Mouse (Mus musculus): ENCODE measurements around the gene Eepd1. TPM values are rescaled to one million over a fixed set of nuclear protein-coding genes. Genes with fewer than 3 reads are reported as not detected.

Gene Eepd1
- total RNA-seq, 1 experiment from 2014 or later: 53.9 TPM

GRCm38 (mm10) chr9:25535487-25535886 is 54.1 kb downstream of the Eepd1 start:
- no peak for DNase-seq

GRCm38 (mm10) chr9:25539461-25539860 is 58.1 kb downstream of the Eepd1 start:
- DNase-seq: no peak

- no peak for DNase-seq
Observed at GRCm38 (mm10) chr9:25541355-25541754, 60.0 kb downstream of the Eepd1 start.

- DNase-seq: no peak
Observed at GRCm38 (mm10) chr9:25545212-25545611, 63.9 kb downstream of the Eepd1 start.

GRCm38 (mm10) chr9:25549130-25550060 is 68.0 kb downstream of the Eepd1 start:
- peak; percentile 23 for DNase-seq

- no peak for DNase-seq
Observed at GRCm38 (mm10) chr9:25550196-25550595, 68.8 kb downstream of the Eepd1 start.

- no peak for DNase-seq
Observed at GRCm38 (mm10) chr9:25552532-25552931, 71.2 kb downstream of the Eepd1 start.

GRCm38 (mm10) chr9:25554246-25554803 is 73.0 kb downstream of the Eepd1 start:
- no peak for DNase-seq

GRCm38 (mm10) chr9:25555261-25555660 is 73.9 kb downstream of the Eepd1 start:
- DNase-seq: no peak

- DNase-seq: no peak
Observed at GRCm38 (mm10) chr9:25556008-25556407, 74.7 kb downstream of the Eepd1 start.

GRCm38 (mm10) chr9:25557378-25557777 is 76.0 kb downstream of the Eepd1 start:
- no peak for DNase-seq

- DNase-seq: no peak
Observed at GRCm38 (mm10) chr9:25558834-25559233, 77.5 kb downstream of the Eepd1 start.

GRCm38 (mm10) chr9:25560016-25560758 is 78.8 kb downstream of the Eepd1 start:
- DNase-seq: no peak

- no peak for DNase-seq
Observed at GRCm38 (mm10) chr9:25561143-25561542, 79.8 kb downstream of the Eepd1 start.

- no peak for DNase-seq
Observed at GRCm38 (mm10) chr9:25563806-25564205, 82.5 kb downstream of the Eepd1 start.

GRCm38 (mm10) chr9:25567071-25567470 is 85.7 kb downstream of the Eepd1 start:
- no peak for DNase-seq

- no peak for DNase-seq
Observed at GRCm38 (mm10) chr9:25568783-25569182, 87.4 kb downstream of the Eepd1 start.

- no peak for DNase-seq
Observed at GRCm38 (mm10) chr9:25570011-25570410, 88.7 kb downstream of the Eepd1 start.

GRCm38 (mm10) chr9:25570436-25570835 is 89.1 kb downstream of the Eepd1 start:
- DNase-seq: no peak

- DNase-seq: no peak
Observed at GRCm38 (mm10) chr9:25571381-25571780, 90.0 kb downstream of the Eepd1 start.

GRCm38 (mm10) chr9:25573753-25574152 is 92.4 kb downstream of the Eepd1 start:
- DNase-seq: no peak

- DNase-seq: no peak
Observed at GRCm38 (mm10) chr9:25574186-25574585, 92.8 kb downstream of the Eepd1 start.
